Mouse (Mus musculus) G1E-ER4 (cell line): Measurements from ENCODE around the gene Lrmda. TPM values are rescaled to one million over a fixed set of nuclear protein-coding genes. Genes with fewer than 3 reads are reported as not detected.

Source experiments
- GATA1 ChIP-seq: IDR thresholded peaks from one replicate; pipeline ENCODE4 v1.8.0; 2012; ENCODE audit warnings: low read length, inconsistent platforms
- polyA plus RNA-seq: library from polyadenylated mRNA; stranded (reverse); fragments of >175 nt; gene quantifications from 2 replicates; pipeline ENCODE4 v1.2.3, GENCODE M21; 2012

Lrmda gene
- polyA plus RNA-seq, 1 experiment = not detected

DNA sequence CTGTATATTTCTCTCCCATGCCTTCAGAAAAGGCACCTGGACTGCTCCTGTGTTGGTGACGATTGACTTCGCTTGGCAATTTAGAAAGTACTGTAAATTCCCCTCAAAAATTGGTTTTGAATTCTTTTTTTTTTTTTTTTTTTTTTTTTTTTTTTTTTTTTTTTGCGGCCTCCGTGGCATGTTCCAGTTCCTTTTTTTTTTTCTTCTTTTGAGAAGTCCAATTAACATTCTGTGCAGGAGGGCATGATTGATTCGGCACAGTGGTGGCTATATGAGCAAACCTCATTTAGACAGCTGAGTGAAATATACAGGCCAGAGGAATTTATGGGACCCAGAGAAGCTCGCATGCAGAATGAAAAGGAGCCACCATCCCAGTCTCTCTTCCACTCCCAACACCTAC is 288.5 kb downstream of the Lrmda start:
- no peak for TF ChIP-seq GATA1

- no peak for TF ChIP-seq GATA1
Observed at GRCm38 (mm10) chr14:22323058-22323457, 303.5 kb downstream of the Lrmda start.

- no peak for TF ChIP-seq GATA1
Observed at GRCm38 (mm10) chr14:22323530-22324292, 304.2 kb downstream of the Lrmda start.

- no peak for TF ChIP-seq GATA1
Observed at GRCm38 (mm10) chr14:22326218-22326964, 306.9 kb downstream of the Lrmda start.

GRCm38 (mm10) chr14:22329191-22329590 is 309.7 kb downstream of the Lrmda start:
- TF ChIP-seq GATA1 = no peak

GRCm38 (mm10) chr14:22335101-22335820 is 315.7 kb downstream of the Lrmda start:
- TF ChIP-seq GATA1 = no peak

GRCm38 (mm10) chr14:22339176-22339575 is 319.7 kb downstream of the Lrmda start:
- TF ChIP-seq GATA1 = no peak

- no peak for TF ChIP-seq GATA1
Observed at GRCm38 (mm10) chr14:22343357-22343756, 323.8 kb downstream of the Lrmda start.

DNA sequence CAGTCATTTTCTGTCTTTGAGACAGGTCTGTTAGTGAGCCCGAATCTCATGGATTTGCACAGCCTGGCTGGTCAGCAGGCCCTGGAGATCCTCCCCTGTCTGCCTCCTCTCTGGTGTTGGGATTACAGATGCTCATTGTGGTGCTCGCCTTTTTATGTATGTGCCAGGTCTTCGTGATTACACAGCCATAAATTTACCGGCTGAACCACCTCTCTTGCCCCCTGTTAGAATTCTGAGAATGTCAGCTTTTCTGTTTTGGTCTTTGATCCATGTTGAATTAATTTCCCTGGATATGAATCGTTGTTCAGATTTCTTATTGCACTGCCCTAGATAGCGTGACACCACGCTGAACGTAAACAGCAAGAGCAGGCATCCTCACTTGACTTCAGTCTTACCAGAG is 325.7 kb downstream of the Lrmda start:
- TF ChIP-seq GATA1 = no peak

GRCm38 (mm10) chr14:22353626-22354025 is 334.1 kb downstream of the Lrmda start:
- TF ChIP-seq GATA1 = no peak

DNA sequence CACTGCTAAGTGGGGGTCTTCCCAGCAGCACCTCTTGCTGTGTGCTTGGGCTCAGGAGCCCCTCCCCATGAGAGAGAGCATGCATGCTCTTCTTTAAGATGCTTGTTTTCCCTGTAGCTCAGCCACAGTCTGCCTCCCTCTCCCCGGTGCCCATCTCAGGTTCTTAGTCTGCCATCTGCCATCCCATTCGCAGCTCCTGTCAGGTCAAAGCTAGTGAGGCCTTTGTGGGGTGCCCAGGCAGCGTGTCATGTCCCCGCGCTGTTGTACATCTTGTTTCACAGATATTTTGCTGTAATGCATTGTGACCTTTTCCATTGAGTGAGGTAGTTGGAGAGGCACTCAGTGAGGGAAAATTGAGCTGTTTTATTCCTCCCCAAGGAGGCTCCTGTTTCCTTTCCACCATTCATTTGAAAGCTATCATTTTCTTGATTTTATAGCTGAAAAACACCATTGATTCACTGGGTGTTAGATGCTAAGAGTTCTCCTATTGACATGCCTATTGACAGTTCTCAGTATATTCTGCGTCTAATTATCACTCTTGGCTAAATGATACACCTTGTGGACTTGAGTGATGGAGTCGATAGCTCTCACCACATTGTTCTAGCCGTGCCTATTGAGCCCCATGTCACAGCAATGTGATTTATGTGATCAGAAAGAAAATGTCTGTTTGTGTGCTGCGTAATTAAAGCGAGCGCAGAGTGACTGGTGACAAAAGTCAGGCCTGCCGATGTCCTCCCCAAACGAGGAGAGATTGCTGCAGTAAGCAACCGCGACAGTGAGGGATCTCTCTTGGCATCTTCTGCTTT is 335.5 kb downstream of the Lrmda start:
- no peak for TF ChIP-seq GATA1

DNA sequence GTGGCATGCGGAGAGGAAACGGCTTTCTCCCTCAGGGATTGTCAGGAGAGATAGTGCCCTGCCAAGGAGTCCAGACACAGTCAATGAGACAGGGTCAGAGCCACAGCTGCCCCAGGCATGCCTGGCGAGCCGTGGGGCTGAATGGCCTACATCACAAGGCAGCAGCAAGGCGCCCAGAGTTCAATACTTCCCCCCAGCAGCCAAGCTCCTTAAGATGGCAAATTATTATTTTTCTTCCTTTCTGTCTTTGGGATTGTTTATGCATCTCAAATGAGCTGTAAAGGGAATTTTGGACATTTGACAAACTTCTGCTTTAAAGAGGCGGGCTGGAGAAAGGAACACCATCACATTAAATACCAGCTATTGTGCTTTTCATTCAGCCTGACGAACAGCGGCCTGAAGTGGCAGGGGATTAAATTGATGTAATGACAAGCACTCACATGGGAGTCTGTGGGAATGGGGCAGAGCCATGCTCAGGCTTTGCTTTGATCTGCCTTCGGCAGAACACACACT is 338.5 kb downstream of the Lrmda start:
- no peak for TF ChIP-seq GATA1

GRCm38 (mm10) chr14:22364010-22364748 is 344.7 kb downstream of the Lrmda start:
- TF ChIP-seq GATA1 = no peak

DNA sequence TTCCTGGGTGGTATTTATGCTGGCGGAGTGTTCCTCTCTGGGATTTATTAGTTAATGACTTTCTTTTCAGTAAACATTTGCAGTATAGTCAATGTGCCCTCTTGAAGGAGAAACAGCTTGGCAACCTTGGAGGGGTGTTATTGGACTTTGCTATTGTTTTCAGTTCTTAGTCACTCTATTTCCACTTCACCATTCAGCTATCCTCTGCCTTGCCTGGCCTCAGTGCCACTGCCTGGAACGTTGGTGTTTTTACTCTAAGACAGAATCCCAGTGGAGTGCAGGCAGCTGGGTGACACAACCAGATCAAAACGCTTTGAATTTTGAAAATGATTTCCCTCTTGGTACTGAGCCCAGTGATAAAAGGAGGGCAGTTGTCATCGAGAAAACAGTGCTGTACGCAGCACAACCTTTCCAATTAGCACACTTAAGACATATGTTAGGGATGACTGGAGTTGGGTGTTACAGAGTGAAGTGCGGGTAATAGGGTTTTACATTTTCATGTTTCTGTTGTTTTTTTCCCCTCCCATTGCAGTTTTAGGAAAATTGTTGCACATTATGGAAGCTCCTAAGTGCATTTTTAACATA is 345.4 kb downstream of the Lrmda start:
- no peak for TF ChIP-seq GATA1
